In genomic region chr6:114427641-114428040, GRCm38 (mm10) we compare ENCODE assay signal across 19 mouse cellular contexts. TPM values are rescaled to one million over a fixed set of nuclear protein-coding genes. Genes with fewer than 3 reads are reported as not detected.
DNase-seq lines count a peak whose midpoint lies in the region; ATAC-seq lines count a peak whose summit lies in the region.
"Had no signal": no experiment of that assay in that cellular context is flagged by ENCODE, and none has a peak within 500 bp of the region (broad histone marks: within the 10 kb centered on the region; RNA-seq: fewer than 3 reads in every experiment).

No protein-coding gene starts in this region.

- no peak overlapping the region for H3K4me3 ChIP-seq in midbrain, embryonic 13.5 days (replicated peaks)
- H3K4me3 ChIP-seq in midbrain, embryonic 11.5 days (ENCODE audit: low read depth, low read length), result no peak overlapping the region
- no peak overlapping the region for H3K4me3 ChIP-seq in hindbrain, embryonic 16.5 days (ENCODE audit: low read length)
- H3K4me3 ChIP-seq: heart, adult 2 months; liver, embryonic 12.5 days; lung, embryonic 15.5 days; myocyte had no signal

- no peak overlapping the region for H3K9ac ChIP-seq in midbrain, embryonic 13.5 days (replicated peaks)
- H3K9ac ChIP-seq in midbrain, embryonic 11.5 days (ENCODE audit: low read length), result no peak overlapping the region
- no peak overlapping the region for H3K9ac ChIP-seq in hindbrain, embryonic 16.5 days (ENCODE audit: low read depth, low read length)
- H3K9ac ChIP-seq: liver, embryonic 12.5 days; lung, embryonic 15.5 days had no signal

- peak; percentile 51 to 66 for DNase-seq in cerebellum, postnatal 10 days
- no peak for DNase-seq in cerebellum, postnatal 25 days
- DNase-seq in midbrain, embryonic 11.5 days (ENCODE audit: low spot score, missing footprints), result no peak
- DNase-seq in retina, postnatal 1 day, result peak; percentile 77
- no peak for DNase-seq in ovary, adult 18-20 months (ENCODE audit: low spot score)
- DNase-seq: cerebellum, adult 11-12 months; gastrocnemius, postnatal 14 days; heart, adult 2 months had no signal

- peaks cover 7% of the 10 kb centered on the region for H3K4me1 ChIP-seq in midbrain, embryonic 13.5 days (replicated peaks)
- H3K4me1 ChIP-seq in midbrain, embryonic 11.5 days (ENCODE audit: control insufficient read depth, insufficient read depth, low read length), result no peaks in the 10 kb centered on the region
- H3K4me1 ChIP-seq in hindbrain, embryonic 16.5 days (ENCODE audit: control insufficient read depth, insufficient read depth, low read depth, low read length), result peaks cover 3% of the 10 kb centered on the region; the same call in 1 of the 2 replicates
- H3K4me1 ChIP-seq: liver, embryonic 12.5 days; lung, embryonic 15.5 days had no signal

- H3K4me2 ChIP-seq in midbrain, embryonic 13.5 days (replicated peaks), result no peak overlapping the region
- no peak overlapping the region for H3K4me2 ChIP-seq in midbrain, embryonic 11.5 days
- no peak overlapping the region for H3K4me2 ChIP-seq in hindbrain, embryonic 16.5 days (ENCODE audit: low read length)
- H3K4me2 ChIP-seq: liver, embryonic 12.5 days; lung, embryonic 15.5 days had no signal

- no peaks in the 10 kb centered on the region for H3K9me3 ChIP-seq in midbrain, embryonic 13.5 days
- H3K9me3 ChIP-seq in midbrain, embryonic 11.5 days (ENCODE audit: control insufficient read depth, low read length), result no peaks in the 10 kb centered on the region
- no peaks in the 10 kb centered on the region for H3K9me3 ChIP-seq in hindbrain, embryonic 16.5 days (ENCODE audit: control insufficient read depth, low read length)
- H3K9me3 ChIP-seq: liver, embryonic 12.5 days; lung, embryonic 15.5 days had no signal

- WGBS in midbrain, embryonic 13.5 days, result 72% methylated on average over 13 of the region's 13 CpGs
- 81% methylated on average over 13 of the region's 13 CpGs for WGBS in midbrain, embryonic 11.5 days
- 37% methylated on average over 13 of the region's 13 CpGs for WGBS in hindbrain, embryonic 16.5 days

- H3K27me3 ChIP-seq in midbrain, embryonic 13.5 days, result no peaks in the 10 kb centered on the region
- no peaks in the 10 kb centered on the region for H3K27me3 ChIP-seq in midbrain, embryonic 11.5 days (ENCODE audit: control insufficient read depth, insufficient read depth, low read length)
- H3K27me3 ChIP-seq in hindbrain, embryonic 16.5 days (replicated peaks; ENCODE audit: control insufficient read depth, insufficient read depth, low read length), result no peaks in the 10 kb centered on the region
- H3K27me3 ChIP-seq: lung, embryonic 15.5 days had no signal

- peak; percentile 68; the same call in 1 of the 2 replicates for ATAC-seq in midbrain, embryonic 13.5 days
- ATAC-seq in midbrain, embryonic 11.5 days (ENCODE audit: low FRiP score), result no peak
- peak; percentile 81 for ATAC-seq in hindbrain, embryonic 16.5 days
- no peak for ATAC-seq in megakaryocyte, adult 5-6 weeks (ENCODE audit: poor library complexity, severe bottlenecking)
- ATAC-seq: liver, embryonic 12.5 days had no signal

- H3K27ac ChIP-seq in midbrain, embryonic 13.5 days, result no peak overlapping the region; the same call in 1 of the 2 replicates
- no peak overlapping the region for H3K27ac ChIP-seq in midbrain, embryonic 11.5 days (ENCODE audit: low read depth, low read length)
- H3K27ac ChIP-seq in hindbrain, embryonic 16.5 days (ENCODE audit: low read depth, low read length), result peak overlapping the region; percentile 32; the same call in 1 of the 2 replicates
- H3K27ac ChIP-seq: heart, adult 2 months; liver, embryonic 12.5 days; lung, embryonic 15.5 days; stomach, postnatal 0 days had no signal

- no peaks in the 10 kb centered on the region for H3K36me3 ChIP-seq in midbrain, embryonic 13.5 days
- no peaks in the 10 kb centered on the region for H3K36me3 ChIP-seq in midbrain, embryonic 11.5 days (ENCODE audit: control insufficient read depth, insufficient read depth, low read length)
- H3K36me3 ChIP-seq in hindbrain, embryonic 16.5 days (ENCODE audit: control insufficient read depth, insufficient read depth, low read length), result no peaks in the 10 kb centered on the region
- H3K36me3 ChIP-seq: liver, embryonic 12.5 days; lung, embryonic 15.5 days had no signal

RNA-seq across cellular contexts. Expression of gene Hrh1, which starts 29.9 kb away (rescaled TPM):
- polyA plus RNA-seq in midbrain, embryonic 13.5 days (2015; fragmentation: Nextera tagmentation; extraction: Ambion mirVana), result 0.35 and 0.52 TPM in 2 replicates
- polyA plus RNA-seq in midbrain, embryonic 11.5 days (2014; fragmentation: Nextera tagmentation; extraction: Ambion mirVana), result 0.07 and 0.17 TPM in 2 replicates
- polyA plus RNA-seq in hindbrain, embryonic 16.5 days (2015; fragmentation: Nextera tagmentation; extraction: Ambion mirVana), result 1.5 and 1.9 TPM in 2 replicates
- 0.23 and 0.78 TPM in 2 replicates for total RNA-seq in megakaryocyte, adult 5-6 weeks (2015)
- total RNA-seq in megakaryocyte, adult 5-6 weeks (2017), result 1.1 TPM in 1 of 2 replicates, not detected in the other
- total RNA-seq: MEL had no signal
- polyA plus RNA-seq: embryonic facial prominence, embryonic 14.5 days; heart, embryonic 16.5 days; limb, embryonic 11.5 days; liver, embryonic 12.5 days had no signal

Comparison
In these comparisons a context has a peak if more than half of its experiments do, and no peak if none do; other contexts are left out.
1. DNase-seq: peak in cerebellum, postnatal 10 days (2 of 2) and retina, postnatal 1 day (single experiment); none in cerebellum, postnatal 25 days (0 of 2), midbrain, embryonic 11.5 days (single experiment) and ovary, adult 18-20 months (single experiment).
2. ATAC-seq: peak in midbrain, embryonic 13.5 days (single experiment) and hindbrain, embryonic 16.5 days (single experiment); none in midbrain, embryonic 11.5 days (single experiment) and megakaryocyte, adult 5-6 weeks (single experiment).